Mouse (Mus musculus): ENCODE measurements around the gene Gm44511.
"Not testable (repeated sequence)": the region's sequence is repeated elsewhere in the genome, so short reads cannot be mapped to it uniquely, and the experiment has no call there.

The Gm44511 gene

DNA sequence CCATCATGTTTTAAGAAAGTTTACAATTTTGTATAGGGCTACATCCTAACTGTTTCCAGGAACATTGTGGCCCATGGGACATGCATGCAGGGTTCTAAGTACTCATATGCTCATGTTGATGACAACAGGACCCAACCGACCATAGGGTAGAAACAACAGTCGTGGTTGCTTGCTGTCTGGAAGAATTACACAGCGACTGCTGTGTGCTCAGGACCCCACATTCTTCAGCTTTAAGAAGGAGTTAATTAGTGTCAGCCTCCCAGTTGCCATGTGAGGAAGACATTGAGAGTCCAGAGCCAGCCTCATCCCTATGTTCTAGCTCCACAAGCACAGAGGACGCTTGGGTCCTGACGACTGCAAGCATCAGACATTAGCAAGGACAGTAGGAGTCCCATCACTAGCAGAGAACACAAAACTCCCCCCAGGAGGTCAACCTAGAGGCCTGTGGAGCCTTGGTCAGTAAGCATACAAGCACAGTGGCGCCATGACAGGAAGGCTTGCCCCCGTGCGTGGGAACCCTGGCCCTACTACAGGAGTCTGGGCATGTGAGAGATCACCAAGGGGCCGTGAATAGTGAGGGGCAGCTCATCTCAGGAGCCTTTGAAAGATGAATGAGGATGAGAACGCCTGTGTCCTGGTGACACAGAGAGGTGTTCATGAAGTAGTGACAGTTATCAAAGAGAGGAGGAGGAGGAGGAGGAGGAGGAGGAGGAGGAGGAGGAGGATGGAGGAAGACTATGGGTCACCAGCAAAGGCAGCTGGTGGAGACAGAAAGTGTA lies 63.0 kb downstream of the Gm44511 start:
- DNase-seq (ENCODE audit: low read depth, low spot score) = not testable (repeated sequence)

DNA sequence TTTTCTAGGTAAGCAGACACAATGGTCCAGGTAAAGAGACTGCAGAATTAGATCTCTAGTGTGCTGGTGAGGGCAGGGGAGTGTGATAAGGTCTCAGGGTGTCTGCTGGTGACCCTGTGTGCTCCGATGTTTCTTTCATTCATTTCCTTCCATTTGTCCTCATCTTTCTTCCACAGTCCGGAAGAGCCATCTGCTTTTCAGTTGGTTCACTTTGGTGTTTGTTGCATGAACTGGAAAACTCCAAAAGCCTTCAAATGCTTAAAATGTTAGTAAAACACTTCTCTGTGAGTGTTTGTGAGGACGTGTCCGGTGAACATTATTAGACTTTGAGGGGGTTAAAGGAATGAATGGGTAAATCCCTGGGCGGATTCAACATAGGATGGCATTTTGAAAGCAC lies 65.0 kb downstream of the Gm44511 start:
- DNase-seq (ENCODE audit: low read depth, low spot score) = peak; percentile 23

DNA sequence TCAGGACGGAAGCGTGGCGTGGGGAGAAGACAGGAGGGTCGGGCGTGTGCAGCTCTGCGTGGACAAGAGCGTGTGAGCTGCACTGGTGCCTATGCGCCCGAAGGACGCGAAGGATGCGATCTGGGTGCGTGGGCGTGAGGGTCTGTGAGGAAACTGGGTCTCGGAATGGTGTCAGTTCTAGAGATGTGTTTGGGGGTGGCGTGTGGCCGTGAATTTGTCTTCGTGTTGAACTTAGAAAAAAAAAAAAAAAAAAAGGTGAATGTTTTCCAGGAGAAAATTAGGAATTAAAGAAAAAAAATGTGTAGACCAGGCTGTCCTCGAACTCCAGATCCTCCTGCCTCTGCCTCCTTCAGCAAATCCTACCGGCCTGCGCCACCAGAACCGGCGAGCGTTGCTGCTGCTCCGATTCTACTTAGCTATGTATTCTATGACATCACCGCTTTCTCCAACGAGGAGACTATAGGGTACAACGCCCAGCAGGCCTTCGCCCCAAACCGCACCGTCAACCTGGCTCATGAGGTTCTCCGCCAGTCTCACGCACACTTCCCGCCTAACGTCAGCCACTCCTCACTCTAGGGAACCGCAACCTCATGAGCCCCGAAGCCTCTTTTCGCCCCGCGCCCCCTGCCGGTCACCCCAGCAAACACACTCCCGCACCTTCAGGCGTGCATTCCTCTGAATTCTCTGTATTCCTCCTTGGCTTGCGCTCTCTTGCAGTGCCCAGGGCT lies 65.5 kb downstream of the Gm44511 start:
- DNase-seq (ENCODE audit: low read depth, low spot score) = peak; percentile 90

DNA sequence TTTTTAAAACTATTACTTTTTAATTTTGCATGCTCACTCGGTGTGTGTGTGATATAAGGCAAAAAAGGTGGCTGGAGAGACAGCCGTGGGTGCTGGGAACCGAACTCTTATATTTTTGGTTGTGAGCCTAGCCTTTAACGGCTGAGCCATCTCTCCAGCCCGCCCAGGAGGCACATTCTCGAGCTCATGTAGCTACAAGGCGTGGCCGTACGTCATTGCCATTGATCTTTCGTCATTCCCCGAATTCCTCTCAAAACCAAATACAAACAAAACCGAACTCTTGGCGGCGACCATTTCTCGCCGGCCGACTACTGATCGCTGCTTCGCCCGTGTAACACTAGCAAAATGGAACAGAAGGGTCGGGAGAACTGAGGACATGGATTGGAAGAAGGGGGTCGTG lies 66.1 kb downstream of the Gm44511 start:
- peak; percentile 91 for DNase-seq (ENCODE audit: low read depth, low spot score)

DNA sequence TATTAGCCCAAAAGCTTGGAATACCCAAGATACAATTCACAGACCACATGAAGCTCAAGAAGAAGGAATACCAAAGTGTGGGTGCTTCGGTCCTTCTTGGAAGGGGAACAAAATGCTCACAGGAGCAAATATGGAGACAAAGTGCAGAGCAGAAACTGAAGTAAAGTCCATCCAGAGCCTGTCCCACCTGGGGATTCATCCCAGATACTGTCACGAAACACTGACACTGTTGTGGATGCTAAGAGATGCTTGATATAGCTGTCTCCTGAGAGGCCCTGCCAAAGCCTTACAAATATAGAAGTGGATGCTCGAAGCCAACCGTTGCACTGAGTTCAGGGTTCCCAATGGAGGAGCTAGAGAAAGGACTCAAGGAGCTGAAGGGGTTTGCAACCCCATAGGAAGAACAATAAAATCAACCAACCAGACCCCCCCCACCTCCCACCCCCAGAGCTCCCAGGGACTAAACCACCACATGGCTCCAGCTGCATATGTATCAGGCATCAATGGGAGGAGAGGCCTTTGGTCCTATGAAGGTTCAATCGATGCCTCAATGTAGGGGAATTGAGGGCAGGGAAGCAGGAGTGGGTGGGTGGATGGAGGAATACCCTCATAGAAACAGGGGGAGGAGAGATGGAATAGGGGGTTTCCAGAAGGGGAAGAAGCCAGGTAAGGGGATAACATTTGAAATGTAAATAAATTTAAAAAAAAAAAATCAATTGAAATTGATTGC lies 66.7 kb downstream of the Gm44511 start:
- DNase-seq (ENCODE audit: low read depth, low spot score) = no peak

DNA sequence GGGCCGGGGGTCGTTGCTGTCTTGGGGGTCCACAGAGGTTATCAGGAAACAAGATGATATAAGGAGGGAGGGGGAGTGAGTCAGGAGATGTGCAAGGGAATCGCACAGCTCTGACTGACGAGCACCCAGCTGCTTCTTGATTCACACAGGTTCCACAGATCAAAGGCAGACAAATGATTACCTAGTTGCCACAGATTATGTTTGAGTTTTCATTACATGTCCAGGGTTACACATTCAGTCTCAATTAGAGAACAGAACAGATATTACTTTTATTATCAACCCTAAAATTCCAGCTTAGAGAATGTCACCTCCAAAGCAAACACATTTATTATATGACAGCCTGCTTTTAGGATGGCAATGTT lies 70.7 kb downstream of the Gm44511 start:
- not testable (repeated sequence) for DNase-seq (ENCODE audit: low read depth, low spot score)

DNA sequence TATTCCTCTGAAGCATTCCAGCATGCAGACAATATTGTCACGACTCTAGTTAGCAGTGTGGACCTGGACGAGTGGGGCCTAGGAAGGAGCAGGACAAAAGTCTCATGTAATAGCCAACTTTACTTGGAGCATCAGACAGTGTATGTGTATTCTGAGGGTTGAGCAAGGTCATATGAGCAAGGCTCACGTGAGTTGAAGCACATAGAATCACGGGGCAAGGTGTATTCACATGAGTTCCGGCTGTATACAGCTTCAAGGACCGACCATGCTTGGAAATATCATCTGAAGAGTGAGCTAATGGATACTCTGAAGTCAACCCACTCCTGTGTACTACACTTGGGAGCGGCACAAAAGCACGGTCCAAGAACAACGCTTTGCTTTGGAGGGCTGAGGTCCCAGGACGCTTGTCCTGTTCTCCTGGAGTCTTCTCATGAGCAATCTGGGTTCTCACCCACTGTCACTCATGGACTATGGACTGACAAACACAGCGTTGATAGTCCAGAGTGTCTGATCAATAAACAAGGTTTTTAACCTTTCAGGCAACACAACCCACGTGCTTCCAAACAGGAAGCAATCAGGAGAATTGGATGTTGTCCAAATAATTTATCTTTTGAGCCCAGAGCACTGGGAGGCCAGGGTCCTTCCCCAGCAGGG lies 71.2 kb downstream of the Gm44511 start:
- not testable (repeated sequence) for DNase-seq (ENCODE audit: low read depth, low spot score)

DNA sequence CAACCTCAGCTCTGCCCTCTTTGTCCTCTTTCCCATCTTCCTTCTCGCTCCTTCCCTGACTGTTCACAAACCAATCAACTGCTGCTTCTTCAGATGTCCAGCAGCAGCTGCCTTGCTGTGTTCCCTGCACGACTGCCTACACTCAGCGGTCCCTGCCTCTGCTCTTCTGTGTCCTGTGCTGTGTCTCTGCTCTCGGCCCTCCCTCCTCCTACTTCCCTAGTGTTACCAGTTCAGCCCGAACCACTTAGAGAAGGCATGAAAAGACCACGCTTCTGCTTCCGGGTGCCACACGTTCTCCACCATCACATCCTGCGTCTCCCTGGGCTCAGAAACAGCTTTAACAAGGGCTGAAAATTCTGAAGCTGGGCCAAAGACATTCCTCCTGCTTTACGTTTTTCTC lies 71.8 kb downstream of the Gm44511 start:
- DNase-seq (ENCODE audit: low read depth, low spot score) = not testable (repeated sequence)

DNA sequence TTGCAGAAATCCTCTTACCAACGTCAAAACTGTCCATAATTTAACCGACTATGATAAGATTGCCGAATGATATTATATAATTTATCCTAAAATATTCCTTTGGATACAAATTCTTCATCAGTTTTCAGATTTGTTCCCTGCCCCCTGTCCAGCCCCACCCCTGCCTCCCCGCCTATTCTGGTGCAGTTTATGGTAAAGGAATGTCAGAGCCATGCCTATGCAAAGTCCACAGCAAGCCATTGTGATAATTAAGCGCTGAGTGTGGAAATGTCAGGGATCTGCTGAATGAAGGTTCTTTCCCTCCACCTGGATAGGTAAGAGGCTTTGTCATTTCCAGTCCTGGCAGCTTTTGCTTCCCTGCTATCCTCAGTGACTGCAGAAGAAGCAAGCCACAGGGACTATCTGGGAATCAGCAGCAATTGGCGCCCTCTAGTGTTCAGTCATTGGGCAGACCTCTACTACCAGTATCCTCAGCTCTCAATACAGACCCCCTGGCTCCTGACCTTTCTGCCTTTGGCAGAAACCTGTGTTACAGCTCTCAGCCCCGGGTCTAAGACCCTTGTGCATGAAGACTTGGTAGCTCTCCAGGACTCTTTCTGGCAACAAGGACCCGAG lies 72.4 kb downstream of the Gm44511 start:
- DNase-seq (ENCODE audit: low read depth, low spot score) = peak; percentile 72

DNA sequence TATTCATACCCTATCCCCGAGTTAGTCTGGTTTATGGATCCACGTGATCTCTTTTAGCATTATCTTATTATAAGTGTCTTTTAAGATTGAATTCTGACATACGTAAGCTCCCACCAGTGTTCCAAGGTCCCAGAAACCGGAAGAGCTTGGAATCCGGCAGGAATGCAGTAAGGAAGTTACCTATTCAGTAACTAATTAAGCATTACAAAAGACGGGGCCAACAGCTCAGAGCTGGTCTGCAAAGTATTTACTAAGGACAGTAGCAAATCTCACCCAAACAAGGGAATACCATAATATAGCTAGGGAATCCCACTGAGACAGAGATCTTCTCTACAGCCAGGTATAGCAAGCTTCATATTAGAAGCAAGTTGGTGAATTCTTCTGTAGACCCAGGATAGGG lies 79.1 kb downstream of the Gm44511 start:
- DNase-seq (ENCODE audit: low read depth, low spot score) = not testable (repeated sequence)

DNA sequence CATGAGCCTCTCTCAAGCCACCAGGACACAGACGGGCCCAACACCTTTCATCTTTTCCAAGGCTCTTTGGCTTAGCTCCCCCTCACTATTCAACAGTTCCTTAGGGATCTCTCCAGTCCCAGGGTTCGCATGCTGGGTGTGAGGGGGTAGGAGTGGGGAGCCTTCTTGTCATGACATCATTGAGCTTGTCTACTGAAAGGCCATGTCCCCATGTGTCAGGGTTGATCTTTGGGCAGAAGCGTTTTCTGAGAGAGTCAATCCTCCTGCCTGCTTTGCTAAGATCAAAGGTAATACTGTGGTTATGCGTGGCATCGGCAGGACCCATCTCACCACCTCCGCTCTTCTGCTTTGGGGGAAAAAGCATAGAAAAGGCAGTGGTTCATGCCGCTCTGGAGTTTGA lies 88.7 kb downstream of the Gm44511 start:
- DNase-seq (ENCODE audit: low read depth, low spot score) = no peak

DNA sequence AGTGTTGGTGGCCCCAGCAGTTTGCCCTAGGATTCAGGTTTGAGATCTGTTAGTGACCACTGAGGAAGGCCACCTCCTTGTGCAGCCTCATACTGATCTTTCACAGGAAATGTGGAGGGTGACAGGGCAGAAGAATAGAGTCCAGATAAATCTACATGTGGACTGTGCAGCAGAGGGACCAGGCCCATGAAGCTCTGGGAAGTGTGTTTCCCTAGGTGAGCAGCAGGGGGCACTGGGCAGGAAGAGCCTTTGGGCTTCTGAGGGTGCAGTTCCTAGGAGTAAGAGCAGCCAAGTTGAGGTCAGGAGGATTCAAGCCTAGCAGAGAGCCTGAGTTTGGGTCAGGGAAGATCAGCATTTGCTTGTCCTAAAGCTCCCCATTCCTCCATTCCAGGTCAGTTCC lies 90.0 kb downstream of the Gm44511 start:
- no peak for DNase-seq (ENCODE audit: low read depth, low spot score)

DNA sequence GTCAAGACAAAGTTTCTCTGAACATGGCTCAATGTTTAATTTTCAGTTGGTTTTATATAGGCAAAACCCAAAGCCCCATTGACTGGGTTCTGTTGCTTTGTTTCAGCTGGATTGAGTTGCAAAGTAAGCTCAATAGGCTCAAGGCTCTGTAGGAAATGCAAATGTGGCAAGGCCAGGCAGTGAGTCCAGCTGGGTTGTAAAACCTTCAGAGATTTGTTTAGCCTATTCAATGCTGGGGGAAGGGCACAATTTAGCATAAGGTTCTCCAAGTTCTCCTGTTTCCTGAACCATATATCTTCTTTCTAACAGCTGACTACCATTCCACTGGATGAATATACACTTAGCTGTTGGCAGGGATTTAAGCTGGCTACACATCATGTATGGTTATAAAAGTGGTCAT lies 91.2 kb downstream of the Gm44511 start:
- DNase-seq (ENCODE audit: low read depth, low spot score) = peak; percentile 19

DNA sequence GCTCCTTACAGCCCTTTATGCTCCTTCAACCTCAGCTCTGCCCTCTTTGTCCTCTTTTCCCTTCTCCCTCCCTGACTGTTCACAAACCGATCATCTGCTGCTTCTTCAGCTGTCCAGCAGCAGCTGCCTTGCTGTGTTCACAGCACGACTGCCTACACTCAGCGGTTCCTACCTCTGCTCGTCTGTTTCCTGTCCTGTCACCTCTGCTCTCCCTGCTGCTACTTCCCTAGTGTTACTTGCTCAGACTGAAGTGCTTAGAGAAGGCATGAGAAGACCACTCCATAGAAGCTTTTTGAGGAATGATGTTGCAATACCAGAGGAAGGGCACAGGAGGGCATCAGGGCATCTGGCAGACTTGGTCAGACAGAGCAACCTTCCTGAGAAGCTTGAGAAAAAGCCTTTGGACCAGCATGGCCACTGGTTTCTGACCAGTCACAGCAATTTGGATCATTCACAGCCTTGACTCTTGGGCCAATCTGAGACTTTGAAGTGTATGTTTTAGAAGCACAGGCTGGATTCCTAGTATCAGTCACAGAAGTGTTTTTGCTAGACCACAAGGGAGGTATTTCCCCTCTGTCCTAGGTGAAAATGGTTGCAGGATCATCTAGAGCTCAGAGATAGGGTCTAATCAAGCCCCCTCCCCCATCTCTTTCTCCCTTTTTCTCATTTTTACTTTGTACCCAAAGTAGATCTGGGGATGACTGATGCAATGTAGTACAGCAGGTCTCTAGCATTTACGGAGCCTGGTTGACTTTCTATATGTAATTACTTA lies 92.0 kb downstream of the Gm44511 start:
- DNase-seq (ENCODE audit: low read depth, low spot score) = no peak

DNA sequence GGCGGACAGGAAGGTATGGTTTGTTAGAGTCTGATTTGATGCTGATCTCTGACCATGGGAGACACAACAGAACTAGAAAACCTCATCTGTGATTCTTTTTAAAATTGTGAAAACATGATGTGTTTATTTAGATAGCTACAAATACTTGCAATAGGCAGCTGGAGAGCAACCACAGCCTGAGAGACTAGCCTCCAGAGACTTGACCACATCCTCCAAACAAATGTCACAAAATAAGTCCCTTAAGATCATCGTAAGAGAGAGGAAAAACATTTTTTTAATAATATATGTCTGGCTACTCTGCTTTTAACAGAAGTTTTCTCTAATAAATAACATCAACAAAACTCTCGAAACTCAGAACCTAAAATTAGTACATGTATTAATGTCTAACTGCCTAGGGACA lies 94.1 kb downstream of the Gm44511 start:
- no peak for DNase-seq (ENCODE audit: low read depth, low spot score)

Measured in mesoderm, embryonic 11.5 days (tissue).